Mouse (Mus musculus): Measurements from ENCODE around the gene Rfx7. TPM values are rescaled to one million over a fixed set of nuclear protein-coding genes. Genes with fewer than 3 reads are reported as not detected.
"Not testable (repeated sequence)": the region's sequence is repeated elsewhere in the genome, so short reads cannot be mapped to it uniquely, and the experiment has no call there.

The Rfx7 gene
- polyA plus RNA-seq, 1 experiment = 33.6 TPM

DNA sequence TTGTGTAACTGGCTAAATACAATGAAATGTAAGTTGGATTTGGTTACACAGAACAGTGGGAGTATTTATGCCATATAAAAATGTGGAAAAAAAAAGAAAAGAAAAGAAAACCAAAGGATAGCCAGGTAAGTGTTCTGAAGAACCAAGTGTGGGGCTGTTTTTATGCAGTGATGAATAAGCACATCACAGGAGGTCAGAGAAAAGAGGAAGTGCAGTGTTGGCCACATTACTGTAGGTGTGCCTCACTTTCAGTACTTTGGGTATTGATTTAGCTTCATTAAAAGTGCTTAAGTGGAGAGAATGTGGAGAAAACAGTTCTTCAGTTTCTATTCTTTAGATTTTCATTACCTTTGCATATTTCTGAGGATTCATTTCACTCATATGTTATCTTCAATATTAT, 60.0 kb downstream of the Rfx7 start:
- no peaks in the 10 kb centered on the region for H3K4me1 ChIP-seq (ENCODE audit: control insufficient read depth, insufficient read depth, low read length)
- TF ChIP-seq CTCF (IDR thresholded peaks at IDR 0.05; ENCODE audit: borderline replicate concordance, insufficient read depth, low read length) (no peak), POLR2A (IDR thresholded peaks at IDR 0.05; ENCODE audit: low read depth, low read length) (no peak)
- H3K27ac ChIP-seq (ENCODE audit: insufficient read depth, low read length) = no peak overlapping the region
- no peak overlapping the region for H3K4me3 ChIP-seq (ENCODE audit: insufficient read depth, low read length)

DNA sequence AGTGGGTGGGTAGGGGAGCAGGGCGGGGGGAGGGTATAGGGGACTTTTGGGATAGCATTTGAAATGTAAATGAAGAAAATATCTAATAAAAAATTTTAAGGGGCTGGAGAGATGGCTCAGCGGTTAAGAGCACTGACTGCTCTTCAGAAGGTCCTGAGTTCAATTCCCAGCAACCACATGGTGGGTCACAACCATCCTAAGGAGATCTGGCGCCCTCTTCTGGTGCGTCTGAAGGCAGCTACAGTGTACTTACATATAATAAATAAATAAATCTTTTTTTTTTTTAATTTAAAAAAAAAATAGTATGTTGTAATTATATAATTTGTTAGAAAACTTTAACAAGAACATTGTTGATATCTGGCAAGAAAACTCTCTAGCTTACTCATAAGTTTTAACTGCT, 62.6 kb downstream of the Rfx7 start:
- not testable (repeated sequence) for H3K27ac ChIP-seq (ENCODE audit: insufficient read depth, low read length); H3K4me3 ChIP-seq (ENCODE audit: insufficient read depth, low read length); H3K4me1 ChIP-seq (ENCODE audit: control insufficient read depth, insufficient read depth, low read length)
- TF ChIP-seq CTCF (IDR thresholded peaks at IDR 0.05; ENCODE audit: borderline replicate concordance, insufficient read depth, low read length) = peak; percentile 24; the same call in 1 of the 2 replicates

- Histone ChIP-seq H3K4me3 (ENCODE audit: insufficient read depth, low read length) (no peak overlapping the region), H3K27ac (ENCODE audit: insufficient read depth, low read length) (no peak overlapping the region)
- TF ChIP-seq CTCF (IDR thresholded peaks at IDR 0.05; ENCODE audit: borderline replicate concordance, insufficient read depth, low read length) (no peak), POLR2A (IDR thresholded peaks at IDR 0.05; ENCODE audit: low read depth, low read length) (no peak)
These were observed 68.1 kb downstream of the Rfx7 start for GRCm38 (mm10) chr9:72600142-72600541.

GRCm38 (mm10) chr9:72609771-72610170, 77.7 kb downstream of the Rfx7 start:
- TF ChIP-seq CTCF (IDR thresholded peaks at IDR 0.05; ENCODE audit: borderline replicate concordance, insufficient read depth, low read length) = no peak
- TF ChIP-seq POLR2A (IDR thresholded peaks at IDR 0.05; ENCODE audit: low read depth, low read length) = no peak
- Histone ChIP-seq H3K27ac (ENCODE audit: insufficient read depth, low read length) (no peak overlapping the region), H3K4me1 (ENCODE audit: control insufficient read depth, insufficient read depth, low read length) (no peaks in the 10 kb centered on the region), H3K4me3 (ENCODE audit: insufficient read depth, low read length) (no peak overlapping the region)

More at GRCm38 (mm10) chr9:72600142-72600541, 68.1 kb downstream of the Rfx7 start:
- H3K4me1 ChIP-seq (ENCODE audit: control insufficient read depth, insufficient read depth, low read length) = no peaks in the 10 kb centered on the region

- TF ChIP-seq POLR2A (IDR thresholded peaks at IDR 0.05; ENCODE audit: low read depth, low read length) = no peak
- no peak for TF ChIP-seq CTCF (IDR thresholded peaks at IDR 0.05; ENCODE audit: borderline replicate concordance, insufficient read depth, low read length)
- Histone ChIP-seq H3K4me1 (ENCODE audit: control insufficient read depth, insufficient read depth, low read length) (no peaks in the 10 kb centered on the region), H3K4me3 (ENCODE audit: insufficient read depth, low read length) (no peak overlapping the region), H3K27ac (ENCODE audit: insufficient read depth, low read length) (no peak overlapping the region)
These were observed 81.8 kb downstream of the Rfx7 start for GRCm38 (mm10) chr9:72613884-72614283.

DNA sequence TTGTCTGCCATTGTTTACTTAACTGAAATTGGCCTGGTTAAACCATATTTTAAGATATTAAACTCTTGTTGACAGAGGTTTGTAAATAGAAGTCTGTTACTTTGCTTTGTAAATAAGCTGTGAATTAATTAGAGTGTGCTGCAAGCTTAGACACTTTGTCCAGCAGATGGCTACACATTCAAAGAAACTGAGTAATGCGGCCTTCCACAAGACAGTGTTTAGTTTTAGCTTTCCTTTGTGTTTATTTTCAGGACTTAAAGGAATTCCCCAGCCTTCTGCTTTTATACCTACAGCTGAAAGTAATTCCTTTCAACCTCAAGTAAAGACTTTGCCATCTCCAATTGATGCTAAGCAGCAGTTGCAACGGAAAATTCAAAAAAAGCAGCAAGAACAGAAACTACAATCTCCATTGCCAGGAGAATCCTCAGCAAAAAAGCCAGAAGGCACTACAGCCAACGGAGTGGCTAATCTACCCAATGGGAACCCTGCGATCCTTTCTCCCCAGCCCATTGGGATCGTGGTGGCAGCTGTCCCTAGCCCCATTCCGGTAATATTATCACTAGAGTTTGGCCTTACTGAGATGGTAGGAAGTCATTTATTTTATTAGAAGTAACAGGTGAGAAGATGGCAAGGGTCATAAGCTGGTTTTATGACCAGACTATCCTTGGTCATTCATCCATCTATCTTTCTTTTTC, 82.9 kb downstream of the Rfx7 start:
- TF ChIP-seq CTCF (IDR thresholded peaks at IDR 0.05; ENCODE audit: borderline replicate concordance, insufficient read depth, low read length) (no peak), POLR2A (IDR thresholded peaks at IDR 0.05; ENCODE audit: low read depth, low read length) (no peak)
- Histone ChIP-seq H3K27ac (ENCODE audit: insufficient read depth, low read length) (no peak overlapping the region), H3K4me1 (ENCODE audit: control insufficient read depth, insufficient read depth, low read length) (no peaks in the 10 kb centered on the region), H3K4me3 (ENCODE audit: insufficient read depth, low read length) (no peak overlapping the region)

DNA sequence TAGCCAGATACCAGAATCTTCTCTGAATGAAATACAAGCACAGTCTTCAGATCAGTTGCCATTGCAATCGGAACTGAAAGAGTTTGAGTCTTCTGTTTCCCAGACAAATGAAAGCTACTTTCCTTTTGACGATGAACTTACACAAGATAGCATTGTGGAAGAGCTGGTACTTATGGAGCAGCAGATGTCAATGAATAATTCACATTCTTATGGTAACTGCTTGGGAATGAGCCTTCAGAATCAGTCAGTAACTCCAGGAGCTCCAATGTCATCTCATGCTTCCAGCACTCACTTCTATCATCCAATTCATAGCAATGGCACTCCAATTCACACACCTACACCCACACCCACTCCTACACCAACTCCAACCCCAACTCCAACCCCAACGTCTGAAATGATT, 86.0 kb downstream of the Rfx7 start:
- TF ChIP-seq POLR2A (IDR thresholded peaks at IDR 0.05; ENCODE audit: low read depth, low read length) (no peak), CTCF (IDR thresholded peaks at IDR 0.05; ENCODE audit: borderline replicate concordance, insufficient read depth, low read length) (no peak)
- Histone ChIP-seq H3K4me3 (ENCODE audit: insufficient read depth, low read length) (no peak overlapping the region), H3K27ac (ENCODE audit: insufficient read depth, low read length) (no peak overlapping the region), H3K4me1 (ENCODE audit: control insufficient read depth, insufficient read depth, low read length) (no peaks in the 10 kb centered on the region)

DNA sequence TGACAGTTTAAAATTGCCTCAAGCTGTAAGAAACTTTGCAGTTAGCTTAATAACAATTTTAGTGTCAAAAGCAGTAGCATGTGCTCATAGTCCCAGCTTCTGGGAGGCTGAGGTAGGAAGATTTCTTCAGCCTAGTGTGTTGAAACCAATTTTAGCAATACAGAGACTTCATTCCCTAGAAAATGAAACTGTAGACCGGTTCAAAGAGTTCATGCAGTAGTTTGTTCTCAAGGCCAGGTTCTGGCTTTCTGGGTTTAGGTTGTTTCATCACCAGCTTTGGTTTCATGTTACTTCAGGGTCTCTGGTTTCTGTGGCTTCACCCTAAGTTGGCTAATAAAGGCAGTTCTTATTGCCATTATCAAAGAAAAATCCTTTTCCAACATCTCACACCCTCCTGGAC, 91.6 kb downstream of the Rfx7 start:
- peaks cover 4% of the 10 kb centered on the region for H3K4me1 ChIP-seq (ENCODE audit: control insufficient read depth, insufficient read depth, low read length)
- TF ChIP-seq CTCF (IDR thresholded peaks at IDR 0.05; ENCODE audit: borderline replicate concordance, insufficient read depth, low read length) (no peak), POLR2A (IDR thresholded peaks at IDR 0.05; ENCODE audit: low read depth, low read length) (no peak)
- no peak overlapping the region for H3K4me3 ChIP-seq (ENCODE audit: insufficient read depth, low read length)
- H3K27ac ChIP-seq (ENCODE audit: insufficient read depth, low read length) = no peak overlapping the region

DNA sequence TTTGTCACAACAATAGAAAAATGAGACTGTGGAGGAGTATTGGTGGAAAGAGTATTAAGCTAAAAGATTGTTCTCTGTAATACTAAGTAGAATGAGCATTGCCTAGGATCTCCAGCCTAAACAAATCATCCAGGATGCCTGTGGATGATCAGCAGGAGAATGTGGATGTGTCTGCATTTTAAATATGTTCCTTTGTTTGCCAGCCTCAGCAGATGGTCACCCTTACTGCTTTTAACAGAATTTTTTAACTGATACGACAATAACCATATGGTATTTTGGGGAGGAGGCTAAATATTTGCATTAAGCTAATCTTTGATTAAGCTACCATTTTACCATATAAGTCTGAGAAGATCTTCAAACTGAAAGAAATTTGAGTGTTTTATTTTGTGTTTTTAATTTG, 95.6 kb downstream of the Rfx7 start:
- Histone ChIP-seq H3K4me3 (ENCODE audit: insufficient read depth, low read length) (no peak overlapping the region), H3K27ac (ENCODE audit: insufficient read depth, low read length) (no peak overlapping the region), H3K4me1 (ENCODE audit: control insufficient read depth, insufficient read depth, low read length) (peaks cover 4% of the 10 kb centered on the region)
- TF ChIP-seq POLR2A (IDR thresholded peaks at IDR 0.05; ENCODE audit: low read depth, low read length) (no peak), CTCF (IDR thresholded peaks at IDR 0.05; ENCODE audit: borderline replicate concordance, insufficient read depth, low read length) (no peak)

- no peak overlapping the region for H3K27ac ChIP-seq (ENCODE audit: insufficient read depth, low read length)
- TF ChIP-seq CTCF (IDR thresholded peaks at IDR 0.05; ENCODE audit: borderline replicate concordance, insufficient read depth, low read length) (no peak), POLR2A (IDR thresholded peaks at IDR 0.05; ENCODE audit: low read depth, low read length) (no peak)
- H3K4me1 ChIP-seq (ENCODE audit: control insufficient read depth, insufficient read depth, low read length) = peaks cover 4% of the 10 kb centered on the region
- H3K4me3 ChIP-seq (ENCODE audit: insufficient read depth, low read length) = no peak overlapping the region
These were observed 96.6 kb downstream of the Rfx7 start for GRCm38 (mm10) chr9:72628591-72628990.

Measured in embryonic fibroblast, embryonic 13.5 days (primary cell).